Mouse (Mus musculus) liver, postnatal 0 days (tissue): ENCODE results near the gene Mfn1. TPM values are rescaled to one million over a fixed set of nuclear protein-coding genes. Genes with fewer than 3 reads are reported as not detected.

ENCODE experiments used
- ATAC-seq: fragments of 200-750 bp; cut with Nextera tagmentation; 2 replicates; pipeline ENCODE4 v1.8.0; 2017; ENCODE audit warnings: mild to moderate bottlenecking, moderate library complexity
- DNase-seq: peaks from one replicate; pipeline ENCODE4 v3.0.0-alpha.2; 2016
- H3K27ac ChIP-seq: fragments of 300-500 bp; sonication (generic); 2 replicates; pipeline ENCODE4 v1.5.1; 2014; ENCODE audit warnings: antibody characterized with exemption, moderate library complexity, mild to moderate bottlenecking, low read depth
- H3K27me3 ChIP-seq: fragments of 300-500 bp; sonication (generic); 2 replicates; pipeline ENCODE4 v1.6.1; 2014; ENCODE audit warnings: low read length, control low read depth, mixed read lengths; ENCODE audit not compliant: insufficient read depth
- H3K36me3 ChIP-seq: fragments of 300-500 bp; sonication (generic); replicated peaks from 2 replicates; pipeline ENCODE4 v1.6.1; 2014; ENCODE audit warnings: mild to moderate bottlenecking, control low read depth, low read length, moderate library complexity, mixed read lengths; ENCODE audit not compliant: insufficient read depth
- H3K4me1 ChIP-seq: fragments of 300-500 bp; sonication (generic); 2 replicates; pipeline ENCODE4 v1.6.1; 2014; ENCODE audit warnings: antibody characterized with exemption, mild to moderate bottlenecking, control low read depth; ENCODE audit not compliant: insufficient read depth
- H3K4me2 ChIP-seq: fragments of 300-500 bp; sonication (generic); 2 replicates; pipeline ENCODE4 v1.6.1; 2014; ENCODE audit warnings: low read depth, mild to moderate bottlenecking, low read length, moderate library complexity, mixed read lengths
- H3K4me3 ChIP-seq: fragments of 300-500 bp; sonication (generic); 2 replicates; pipeline ENCODE4 v1.5.1; 2014; ENCODE audit warnings: low read depth, low read length
- H3K9ac ChIP-seq: fragments of 300-500 bp; sonication (generic); replicated peaks from 2 replicates; pipeline ENCODE4 v1.6.1; 2014; ENCODE audit warnings: mild to moderate bottlenecking, moderate library complexity
- H3K9me3 ChIP-seq: fragments of 300-500 bp; sonication (generic); 2 replicates; pipeline ENCODE4 v1.6.1; 2016; ENCODE audit warnings: mild to moderate bottlenecking, control low read depth, low read length, mixed read lengths
- CTCF ChIP-seq: sonication (generic); IDR thresholded peaks from 2 replicates; pipeline ENCODE4 v1.5.1; 2016; ENCODE audit warnings: antibody characterized with exemption, low read depth
- EP300 ChIP-seq: IDR thresholded peaks from 2 replicates; pipeline ENCODE4 v1.6.1; 2016; ENCODE audit warnings: antibody characterized with exemption, low read depth, mild to moderate bottlenecking
- WGBS: fragments of 180-500 bp; shearing (Covaris S2); extraction: QIAGEN DNeasy Blood & Tissue Kit; methylation state at CpG from one replicate; pipeline ENCODE4 v1.1.7; 2014; ENCODE audit not compliant: insufficient replicate concordance; 5-methylcytosine and 5-hydroxymethylcytosine counted together
- polyA plus RNA-seq: library from polyadenylated mRNA; unstranded; fragments of >200 nt; fragmentation: Nextera tagmentation; extraction: Ambion mirVana; gene quantifications from 2 replicates; pipeline ENCODE4 v1.2.1, GENCODE M21; 2015

Mfn1 gene
- polyA plus RNA-seq, 1 experiment from 2014 or later, result 19.5 TPM

- WGBS, result 32% methylated on average over 1 of the region's 1 CpGs
- Histone ChIP-seq H3K27me3 (no peaks in the 10 kb centered on the region), H3K27ac (no peak overlapping the region), H3K4me3 (no peak overlapping the region), H3K9ac (no peak overlapping the region), H3K9me3 (no peaks in the 10 kb centered on the region), H3K4me2 (no peak overlapping the region), H3K4me1 (0 out of 2 replicates have a peak, but pooled peaks cover 2% of the 10 kb centered on the region), H3K36me3 (peaks cover 44% of the 10 kb centered on the region)
- DNase-seq (no peak), ATAC-seq (no peak)
- TF ChIP-seq EP300 (no peak), CTCF (no peak)
Observed at GRCm38 (mm10) chr3:32535692-32536091, 6.4 kb downstream of the Mfn1 start.

- Histone ChIP-seq H3K4me2 (no peak overlapping the region), H3K27ac (no peak overlapping the region), H3K4me1 (0 out of 2 replicates have a peak, but pooled peaks cover 2% of the 10 kb centered on the region), H3K36me3 (peaks cover 45% of the 10 kb centered on the region), H3K27me3 (no peaks in the 10 kb centered on the region), H3K9me3 (no peaks in the 10 kb centered on the region), H3K9ac (no peak overlapping the region), H3K4me3 (no peak overlapping the region)
- ATAC-seq, result no peak
- no peak for TF ChIP-seq EP300
- no peak for TF ChIP-seq CTCF
- no peak for DNase-seq
- 79% methylated on average over 1 of the region's 1 CpGs for WGBS
Observed at GRCm38 (mm10) chr3:32537556-32537955, 8.3 kb downstream of the Mfn1 start.

- H3K27me3 ChIP-seq, result no peaks in the 10 kb centered on the region
- H3K4me1 ChIP-seq, result 0 out of 2 replicates have a peak, but pooled peaks cover 2% of the 10 kb centered on the region
- no peaks in the 10 kb centered on the region for H3K9me3 ChIP-seq
- H3K36me3 ChIP-seq, result peaks cover 46% of the 10 kb centered on the region
- ATAC-seq, result no peak
- no peak overlapping the region for H3K4me2 ChIP-seq
- TF ChIP-seq EP300 (no peak), CTCF (no peak)
- no peak for DNase-seq
- 86% methylated on average over 5 of the region's 5 CpGs for WGBS
- H3K4me3 ChIP-seq, result no peak overlapping the region
- no peak overlapping the region for H3K27ac ChIP-seq
- H3K9ac ChIP-seq, result no peak overlapping the region
Observed at GRCm38 (mm10) chr3:32538091-32538490, 8.8 kb downstream of the Mfn1 start.

- ATAC-seq, result no peak
- DNase-seq, result no peak
- WGBS, result 89% methylated on average over 1 of the region's 1 CpGs
- Histone ChIP-seq H3K27ac (no peak overlapping the region), H3K36me3 (peaks cover 25% of the 10 kb centered on the region), H3K4me1 (no peaks in the 10 kb centered on the region), H3K9me3 (no peaks in the 10 kb centered on the region), H3K4me3 (no peak overlapping the region), H3K4me2 (no peak overlapping the region), H3K9ac (no peak overlapping the region), H3K27me3 (no peaks in the 10 kb centered on the region)
- TF ChIP-seq CTCF (peak; percentile 46), EP300 (no peak)
Observed at GRCm38 (mm10) chr3:32553061-32553460, 23.8 kb downstream of the Mfn1 start.

GRCm38 (mm10) chr3:32563401-32563800 lies 34.1 kb downstream of the Mfn1 start:
- WGBS, result 89% methylated on average over 6 of the region's 6 CpGs
- Histone ChIP-seq H3K9ac (no peak overlapping the region), H3K4me2 (no peak overlapping the region), H3K9me3 (peaks cover 2% of the 10 kb centered on the region; the same call in 1 of the 2 replicates), H3K4me3 (no peak overlapping the region), H3K27me3 (no peaks in the 10 kb centered on the region), H3K36me3 (peaks cover 47% of the 10 kb centered on the region), H3K4me1 (no peaks in the 10 kb centered on the region), H3K27ac (no peak overlapping the region)
- ATAC-seq (no peak), DNase-seq (no peak)
- TF ChIP-seq CTCF (no peak), EP300 (no peak)

GRCm38 (mm10) chr3:32573086-32573485 lies 43.8 kb downstream of the Mfn1 start:
- Histone ChIP-seq H3K27me3 (no peaks in the 10 kb centered on the region), H3K4me3 (no peak overlapping the region), H3K36me3 (peaks cover 31% of the 10 kb centered on the region), H3K4me2 (no peak overlapping the region), H3K9me3 (peaks cover 2% of the 10 kb centered on the region; the same call in 1 of the 2 replicates), H3K4me1 (no peaks in the 10 kb centered on the region), H3K27ac (no peak overlapping the region), H3K9ac (no peak overlapping the region)
- TF ChIP-seq CTCF (no peak), EP300 (no peak)
- WGBS, result 83% methylated on average over 2 of the region's 2 CpGs
- DNase-seq (no peak), ATAC-seq (no peak)

GRCm38 (mm10) chr3:32573881-32574280 lies 44.6 kb downstream of the Mfn1 start:
- Histone ChIP-seq H3K9ac (no peak overlapping the region), H3K4me2 (no peak overlapping the region), H3K27me3 (no peaks in the 10 kb centered on the region), H3K36me3 (peaks cover 23% of the 10 kb centered on the region), H3K27ac (no peak overlapping the region), H3K4me1 (no peaks in the 10 kb centered on the region), H3K4me3 (no peak overlapping the region), H3K9me3 (no peaks in the 10 kb centered on the region)
- TF ChIP-seq EP300 (no peak), CTCF (no peak)
- WGBS, result 82% methylated on average over 9 of the region's 9 CpGs
- no peak for DNase-seq
- ATAC-seq, result no peak
